Mouse (Mus musculus): ENCODE data around the gene Tmem266.

Tmem266 gene

GRCm38 (mm10) chr9:55332476-55332875 lies 5.8 kb downstream of the Tmem266 start:
- DNase-seq (ENCODE audit: low spot score), result no peak

DNA sequence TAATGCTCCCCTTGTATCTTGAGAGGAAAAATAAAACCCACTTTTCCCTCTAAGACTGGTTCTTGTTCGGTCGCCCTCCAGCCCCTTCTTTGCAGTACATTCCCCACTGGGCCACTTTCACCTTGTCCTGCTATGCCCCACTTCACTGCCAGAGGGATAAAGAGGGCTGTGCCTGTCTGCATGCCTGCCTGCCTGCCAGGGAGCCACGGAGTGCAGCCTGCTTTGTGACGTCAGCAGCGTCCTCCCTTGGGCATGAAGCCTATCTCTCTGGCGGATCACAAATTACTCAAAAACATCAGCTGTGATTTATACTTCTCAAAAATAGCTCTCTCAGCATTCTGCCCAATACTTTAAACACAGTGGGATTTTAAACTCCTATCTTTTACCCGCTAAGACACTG lies 6.2 kb downstream of the Tmem266 start:
- DNase-seq (ENCODE audit: low spot score), result peak; percentile 2

GRCm38 (mm10) chr9:55344165-55344564 lies 17.5 kb downstream of the Tmem266 start:
- no peak for DNase-seq (ENCODE audit: low spot score)

DNA sequence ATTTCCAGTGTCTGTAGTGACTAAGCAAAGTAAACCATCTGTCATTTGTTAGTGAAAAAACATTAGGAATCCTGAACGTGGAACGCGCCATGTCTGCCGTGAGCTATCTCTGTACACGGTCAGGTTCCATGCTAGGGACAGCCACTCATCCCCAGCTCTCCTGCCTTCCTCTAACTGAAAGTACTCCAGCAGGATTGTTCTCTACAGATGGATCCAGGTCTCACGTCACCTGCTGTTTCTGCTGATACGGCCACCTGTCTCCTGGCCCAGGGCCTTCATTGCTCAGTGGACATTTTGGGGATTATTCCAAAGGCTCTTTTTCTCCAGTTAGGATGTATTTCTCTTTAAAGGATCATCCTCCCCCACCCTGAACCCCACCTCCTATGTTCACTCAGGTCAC lies 18.6 kb downstream of the Tmem266 start:
- no peak for DNase-seq (ENCODE audit: low spot score)

DNA sequence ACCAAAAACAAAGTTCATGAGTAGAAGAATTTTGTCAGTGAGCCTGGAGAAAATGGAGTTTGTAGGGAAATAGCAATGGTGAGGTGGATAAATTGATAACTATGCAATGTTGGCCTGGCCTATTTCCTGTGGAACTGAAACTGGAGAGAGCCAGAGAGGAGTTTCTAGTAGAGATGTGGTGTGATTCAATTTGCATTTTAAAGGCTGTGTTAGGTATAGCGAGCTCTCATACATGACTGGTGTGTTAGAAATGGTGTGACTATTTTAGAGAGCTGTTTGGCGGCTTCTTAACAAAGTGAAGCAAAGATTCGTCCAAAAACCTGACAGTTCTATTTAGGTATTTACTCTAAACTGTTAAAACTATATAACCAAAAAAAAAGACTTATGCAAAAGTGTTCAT lies 22.0 kb downstream of the Tmem266 start:
- DNase-seq (ENCODE audit: low spot score), result no peak

DNA sequence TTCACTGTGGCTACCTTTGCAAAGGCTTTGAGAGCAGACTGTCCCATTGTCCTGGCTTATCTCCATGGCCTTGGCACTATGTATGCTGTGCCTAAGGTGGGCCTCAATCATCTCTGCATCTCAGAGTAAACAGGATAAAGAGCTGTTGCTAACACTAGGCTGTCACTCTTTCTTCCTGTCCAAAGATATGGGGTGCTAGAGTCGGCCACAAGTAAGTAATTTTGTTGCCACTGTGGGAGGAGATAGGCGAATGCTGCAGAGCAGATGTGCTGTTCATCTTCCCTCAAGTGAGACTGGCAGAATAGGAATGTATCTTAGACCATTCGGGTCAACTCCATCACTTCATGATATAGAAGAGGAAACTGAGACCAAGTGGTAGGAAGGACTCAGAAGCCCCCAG lies 28.0 kb downstream of the Tmem266 start:
- no peak for DNase-seq (ENCODE audit: low spot score)

GRCm38 (mm10) chr9:55355270-55355834 lies 28.6 kb downstream of the Tmem266 start:
- DNase-seq (ENCODE audit: low spot score), result no peak

DNA sequence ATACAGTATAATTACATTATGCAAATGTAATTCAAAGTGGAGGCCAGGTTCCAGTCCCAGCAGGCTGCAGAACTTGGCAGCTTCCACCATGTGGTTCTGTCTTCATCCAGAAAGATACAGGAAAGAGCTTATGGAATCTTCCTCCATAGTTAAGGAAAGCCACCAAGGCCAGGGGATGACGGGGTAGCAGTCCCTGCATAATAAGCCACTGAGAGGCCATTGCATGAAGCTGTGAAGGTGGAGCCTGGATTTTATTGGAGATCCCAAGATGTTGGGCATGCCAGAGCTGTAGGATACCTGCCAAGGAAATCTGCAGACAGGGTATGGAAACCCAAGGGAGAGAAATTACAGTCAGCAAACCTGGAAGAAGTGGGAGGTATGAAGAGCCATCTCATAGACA lies 30.5 kb downstream of the Tmem266 start:
- DNase-seq (ENCODE audit: low spot score), result no peak

DNA sequence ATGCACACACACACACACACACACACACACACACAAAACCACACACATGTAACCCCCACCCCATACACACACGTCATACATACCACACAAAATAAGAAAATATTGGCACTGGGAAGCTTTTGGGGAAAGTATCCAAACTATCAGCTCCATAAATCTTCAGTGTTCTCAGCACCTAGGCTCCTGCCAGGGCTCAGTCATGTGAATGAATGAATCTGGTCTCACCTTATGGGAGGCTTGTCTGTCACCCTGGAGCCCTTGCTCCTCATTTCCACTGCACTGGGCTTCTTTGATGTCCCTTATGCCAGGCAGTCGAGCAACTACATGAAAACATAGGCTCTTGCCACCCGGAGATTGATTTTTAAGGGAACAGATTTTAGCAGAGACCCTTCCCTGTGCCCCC lies 33.7 kb downstream of the Tmem266 start:
- DNase-seq (ENCODE audit: low spot score), result no peak

GRCm38 (mm10) chr9:55360861-55361260 lies 34.1 kb downstream of the Tmem266 start:
- DNase-seq (ENCODE audit: low spot score), result no peak

DNA sequence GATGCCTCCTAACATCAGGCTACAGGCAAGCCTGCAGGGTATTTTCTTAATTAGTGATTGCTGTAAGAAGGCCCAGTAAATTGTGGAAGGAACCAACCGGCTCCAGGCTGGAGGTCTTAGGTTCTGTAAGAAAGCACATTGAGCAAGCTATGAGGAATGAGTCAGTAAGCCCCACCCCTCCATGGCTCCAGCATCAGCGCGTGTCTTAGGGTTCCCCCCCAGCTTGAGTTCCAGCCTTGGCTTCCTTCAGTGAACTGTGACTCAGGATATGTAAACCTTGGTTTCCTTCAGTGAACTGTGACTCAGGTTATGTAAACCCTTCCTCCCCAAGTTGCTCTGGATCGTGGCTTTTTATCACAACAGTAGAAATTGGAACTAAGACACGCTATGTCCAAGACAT lies 35.3 kb downstream of the Tmem266 start:
- DNase-seq (ENCODE audit: low spot score), result no peak

DNA sequence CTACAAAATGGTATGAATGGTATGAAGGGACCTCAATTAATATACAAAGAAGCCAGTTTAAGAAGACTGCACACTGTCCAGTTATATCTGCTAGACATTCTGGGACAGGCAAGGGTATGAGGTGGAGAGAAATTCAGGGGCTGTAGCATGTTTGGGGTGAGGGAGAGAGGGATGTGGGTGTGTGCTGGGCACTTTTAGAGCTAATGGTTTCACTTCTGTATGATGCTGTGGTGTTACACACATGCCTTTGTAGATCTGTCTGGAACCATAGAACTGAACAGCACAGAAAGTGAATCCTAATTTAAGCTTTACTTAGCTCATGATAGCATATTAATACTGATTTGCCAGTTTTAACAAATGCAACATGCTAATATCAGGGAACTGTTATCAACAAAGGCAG lies 37.0 kb downstream of the Tmem266 start:
- no peak for DNase-seq (ENCODE audit: low spot score)

- no peak for DNase-seq (ENCODE audit: low spot score)
Observed at GRCm38 (mm10) chr9:55368011-55368410, 41.3 kb downstream of the Tmem266 start.

DNA sequence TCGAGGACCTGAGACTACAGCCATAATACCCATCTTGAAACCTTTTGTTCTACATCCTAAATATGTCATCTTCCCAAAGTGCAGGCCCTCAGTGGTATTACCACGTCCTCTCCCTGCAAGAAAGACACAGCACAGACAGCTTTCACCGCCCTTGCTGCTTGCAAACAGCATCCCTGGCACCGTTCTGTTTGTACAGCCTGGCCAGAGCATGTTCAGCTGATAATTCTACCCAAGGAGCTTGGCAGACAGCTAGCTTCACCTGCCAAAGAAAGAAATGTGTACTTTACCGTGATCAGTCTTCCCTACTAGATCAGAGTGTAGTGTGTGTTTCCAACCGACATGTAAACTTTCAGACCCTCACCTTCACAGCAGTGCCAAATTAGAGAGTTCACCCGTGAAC lies 45.2 kb downstream of the Tmem266 start:
- DNase-seq (ENCODE audit: low spot score), result no peak

DNA sequence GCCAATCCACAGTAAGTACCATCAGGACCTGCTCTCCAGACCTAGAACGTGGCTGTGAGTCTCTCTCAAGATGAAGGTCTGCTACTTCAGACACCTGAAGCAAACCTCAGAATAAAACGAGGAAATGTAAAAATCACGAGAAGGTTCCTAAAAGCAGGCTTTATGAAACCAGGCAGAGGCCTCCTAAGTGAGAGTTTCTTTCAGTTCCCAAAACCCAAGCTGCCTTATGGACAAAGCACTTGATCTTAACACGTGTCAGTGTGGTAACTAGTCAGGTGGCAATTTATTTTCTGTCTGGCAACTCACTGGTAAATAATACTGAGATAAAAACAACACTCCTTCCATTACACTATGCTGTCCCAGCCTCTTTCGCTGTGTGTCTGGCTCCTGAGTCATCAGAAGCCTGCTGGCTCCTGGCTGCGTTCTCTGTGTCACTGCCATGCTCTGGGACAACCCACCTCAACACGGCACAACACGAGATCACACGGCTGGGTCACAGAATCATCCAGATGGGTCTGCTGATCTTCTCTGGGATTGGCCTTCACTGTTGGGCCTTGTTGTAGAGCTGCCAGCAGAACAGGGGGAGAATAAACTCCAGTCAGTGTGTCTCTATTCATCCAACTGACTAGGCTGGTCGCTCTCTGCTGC lies 51.0 kb downstream of the Tmem266 start:
- no peak for DNase-seq (ENCODE audit: low spot score)

GRCm38 (mm10) chr9:55381456-55381855 lies 54.7 kb downstream of the Tmem266 start:
- DNase-seq (ENCODE audit: low spot score), result no peak

DNA sequence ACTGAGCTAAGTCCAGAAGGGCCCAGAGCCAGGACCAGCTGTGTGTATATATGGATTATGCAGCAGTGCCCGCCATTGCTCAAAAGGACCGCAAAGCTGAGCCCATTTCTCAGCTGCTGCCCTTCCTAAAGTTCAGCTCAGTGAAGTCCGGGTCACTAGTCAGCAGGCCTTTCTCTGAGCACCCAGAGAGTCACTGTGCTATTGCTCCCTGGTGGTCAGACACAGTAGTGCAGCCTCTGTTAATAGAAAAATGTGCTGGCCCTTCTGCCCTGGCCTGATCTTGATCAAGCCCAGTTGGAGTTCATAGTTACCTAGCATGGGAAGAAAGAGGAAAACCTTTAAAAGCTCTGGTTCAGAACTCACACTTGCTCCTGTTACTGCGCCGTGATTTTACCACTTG lies 55.7 kb downstream of the Tmem266 start:
- DNase-seq (ENCODE audit: low spot score), result peak; percentile 16

DNA sequence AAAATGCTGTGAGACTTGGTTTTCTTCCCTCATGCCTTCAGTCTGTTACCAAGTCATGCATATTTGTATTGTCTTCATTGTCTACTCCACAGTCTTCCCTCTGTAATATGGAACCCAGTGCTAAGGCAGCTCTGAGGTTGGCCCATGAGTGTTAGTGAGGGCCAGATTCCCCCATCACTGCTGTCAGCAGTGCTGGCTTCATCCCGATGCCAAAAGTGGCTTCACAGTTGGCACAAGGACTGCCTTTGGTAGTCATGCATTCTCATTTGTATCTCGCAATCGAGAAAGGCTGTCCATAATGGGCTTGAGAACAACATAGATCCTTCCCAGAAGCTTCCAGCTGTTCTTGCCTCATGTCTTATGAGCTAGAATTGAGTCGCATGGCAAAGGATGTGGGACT lies 59.4 kb downstream of the Tmem266 start:
- DNase-seq (ENCODE audit: low spot score), result no peak

DNA sequence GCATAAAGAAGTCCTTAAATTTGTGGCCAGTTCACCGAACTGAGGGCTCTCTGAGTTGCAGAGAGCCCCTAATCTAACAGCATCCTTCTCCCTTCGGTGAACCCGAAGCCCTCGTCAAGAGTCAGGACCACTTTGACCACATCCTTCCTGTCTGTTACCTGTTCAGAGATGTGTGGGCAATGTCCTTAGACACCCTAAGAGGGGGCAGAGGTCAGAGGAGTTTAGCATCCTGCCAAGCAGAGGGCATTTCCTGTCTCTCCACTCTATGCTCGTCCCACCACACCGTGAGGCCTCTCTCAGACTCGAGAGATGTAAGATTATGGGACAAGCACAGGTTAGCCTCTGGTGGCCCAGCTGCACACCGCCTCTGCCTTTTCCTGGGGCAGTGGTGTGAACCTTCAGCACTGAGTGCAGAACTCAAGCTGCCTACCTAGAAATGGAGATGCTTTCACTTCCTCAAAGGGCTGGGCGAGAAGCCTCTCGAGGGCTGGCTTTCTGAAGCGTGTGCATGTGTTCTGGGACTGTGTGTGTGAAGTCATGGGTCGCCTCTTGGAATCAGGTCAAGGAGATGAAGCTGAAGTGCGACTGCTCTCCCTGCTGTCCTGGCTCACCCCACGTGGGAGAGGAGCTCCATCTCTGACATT lies 61.3 kb downstream of the Tmem266 start:
- no peak for DNase-seq (ENCODE audit: low spot score)

DNA sequence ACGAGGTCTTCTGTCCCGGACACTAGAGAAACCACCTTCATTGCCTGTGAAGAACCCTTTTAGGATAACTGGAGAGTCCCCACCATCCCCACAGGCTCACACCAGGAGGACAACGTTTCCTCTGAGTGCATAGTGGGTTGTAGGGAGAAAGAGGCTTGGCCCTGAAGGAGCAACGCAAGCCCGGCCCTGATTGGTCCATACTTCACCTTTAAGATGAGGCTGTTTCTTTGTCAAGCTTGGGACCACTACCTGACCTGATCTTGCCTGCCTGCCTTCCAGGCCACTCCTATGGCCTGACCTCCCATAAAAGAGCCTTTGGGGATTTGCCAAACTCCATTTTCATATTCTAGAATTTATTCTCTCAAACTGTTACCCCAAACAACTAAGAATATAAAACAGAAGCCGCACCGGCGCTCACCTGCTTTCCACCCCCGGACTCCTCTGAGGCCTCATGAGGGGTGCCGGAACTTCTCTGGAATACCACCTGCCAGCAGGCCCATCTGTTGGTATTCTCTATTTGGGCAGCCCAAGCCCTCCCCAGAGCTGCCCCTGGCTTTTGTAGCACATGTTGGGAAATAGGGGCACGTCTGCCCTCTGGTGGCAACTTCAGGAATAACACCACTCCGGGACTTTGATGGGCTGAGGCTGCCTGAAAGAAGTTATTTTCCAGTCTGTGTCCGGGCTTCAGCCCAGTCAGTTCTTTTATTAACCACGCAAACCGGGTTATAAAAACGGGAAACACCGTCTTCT lies 65.4 kb downstream of the Tmem266 start:
- DNase-seq (ENCODE audit: low spot score), result peak; percentile 40

DNA sequence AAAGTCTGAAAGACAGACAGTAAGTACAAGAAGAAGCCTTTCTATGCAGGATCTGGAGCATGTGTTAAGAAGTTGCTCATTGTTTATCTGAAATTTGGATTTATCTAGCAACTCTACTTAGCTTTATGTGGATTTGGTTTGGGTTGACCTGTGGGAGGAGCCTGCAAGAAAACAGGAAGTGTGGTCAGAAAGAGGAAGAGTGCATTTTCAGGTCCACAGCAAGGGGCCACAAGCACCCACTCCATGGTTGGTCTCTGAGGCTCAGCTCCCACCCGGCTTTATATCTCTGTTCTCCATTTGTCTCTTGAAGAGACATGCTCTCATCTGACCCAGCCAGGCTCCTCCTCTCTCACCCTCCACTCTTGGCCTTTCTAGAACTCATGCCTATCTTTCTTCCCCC lies 68.9 kb downstream of the Tmem266 start:
- no peak for DNase-seq (ENCODE audit: low spot score)

GRCm38 (mm10) chr9:55398985-55399554 lies 72.4 kb downstream of the Tmem266 start:
- no peak for DNase-seq (ENCODE audit: low spot score)

DNA sequence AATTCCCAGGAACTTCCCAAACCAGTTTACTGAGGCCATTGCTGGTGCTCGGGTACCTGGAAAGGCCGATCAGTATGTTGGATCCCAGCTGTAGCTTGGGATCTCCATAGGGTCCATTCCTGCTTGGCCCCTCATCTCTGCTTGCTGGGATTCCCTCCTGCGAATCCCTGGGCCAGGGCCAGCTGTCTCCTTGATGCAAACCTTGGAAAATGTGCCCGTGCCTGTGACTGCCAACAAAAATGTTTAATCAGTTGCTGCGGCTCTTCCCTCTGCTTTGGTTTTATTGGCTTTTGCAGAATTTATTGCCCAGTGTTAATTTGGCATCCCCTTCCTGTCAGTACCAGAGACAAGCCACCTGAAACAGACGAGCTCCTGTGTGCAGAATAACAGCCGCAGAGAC lies 75.6 kb downstream of the Tmem266 start:
- DNase-seq (ENCODE audit: low spot score), result no peak

All from ovary, postnatal 10 days (tissue).